Mouse (Mus musculus) thymus, postnatal 4 days (tissue): ENCODE results near the gene Fbxl3.

Source experiments
- DNase-seq: peaks from one replicate; pipeline ENCODE4 v3.0.0; 2021

Gene Fbxl3

GRCm38 (mm10) chr14:103079209-103079977 is 20.0 kb downstream of the Fbxl3 start:
- no peak for DNase-seq

- no peak for DNase-seq
Measured at GRCm38 (mm10) chr14:103078006-103078912, 21.1 kb downstream of the Fbxl3 start.

- no peak for DNase-seq
Measured at GRCm38 (mm10) chr14:103077272-103078005, 21.9 kb downstream of the Fbxl3 start.

- no peak for DNase-seq
Measured at GRCm38 (mm10) chr14:103075166-103075565, 24.2 kb downstream of the Fbxl3 start.

GRCm38 (mm10) chr14:103073825-103074224 is 25.5 kb downstream of the Fbxl3 start:
- no peak for DNase-seq

- DNase-seq = no peak
Measured at GRCm38 (mm10) chr14:103072731-103073130, 26.6 kb downstream of the Fbxl3 start.

- DNase-seq = no peak
Measured at GRCm38 (mm10) chr14:103071471-103071870, 27.9 kb downstream of the Fbxl3 start.

GRCm38 (mm10) chr14:103070790-103071189 is 28.6 kb downstream of the Fbxl3 start:
- DNase-seq = peak; percentile 37

GRCm38 (mm10) chr14:103069864-103070611 is 29.3 kb downstream of the Fbxl3 start, which contains the start of gene Cln5:
Gene Cln5, plus strand, starts transcription at chr14:103070216.
- DNase-seq = peak; percentile 93

- DNase-seq = peak; percentile 17
Measured at GRCm38 (mm10) chr14:103069465-103069863, 29.9 kb downstream of the Fbxl3 start.

GRCm38 (mm10) chr14:103065294-103066167 is 33.8 kb downstream of the Fbxl3 start:
- peak; percentile 90 for DNase-seq

GRCm38 (mm10) chr14:103059495-103059894 is 39.9 kb downstream of the Fbxl3 start:
- no peak for DNase-seq

- no peak for DNase-seq
Measured at GRCm38 (mm10) chr14:103058998-103059397, 40.4 kb downstream of the Fbxl3 start.

GRCm38 (mm10) chr14:103056601-103057000 is 42.8 kb downstream of the Fbxl3 start:
- no peak for DNase-seq

- no peak for DNase-seq
Measured at GRCm38 (mm10) chr14:103054731-103055130, 44.6 kb downstream of the Fbxl3 start.

- peak; percentile 93 for DNase-seq
Measured at GRCm38 (mm10) chr14:103051159-103051769, 48.1 kb downstream of the Fbxl3 start.

- DNase-seq = no peak
Measured at GRCm38 (mm10) chr14:103048292-103049086, 50.9 kb downstream of the Fbxl3 start.

GRCm38 (mm10) chr14:103046677-103047076 is 52.7 kb downstream of the Fbxl3 start, which contains the start of gene Acod1:
Gene Acod1, plus strand, starts transcription at chr14:103046977.
- no peak for DNase-seq

GRCm38 (mm10) chr14:103037016-103037415 is 62.4 kb downstream of the Fbxl3 start:
- DNase-seq = no peak

- DNase-seq = no peak
Measured at GRCm38 (mm10) chr14:103034076-103034475, 65.3 kb downstream of the Fbxl3 start.
